Mouse (Mus musculus) liver, postnatal 0 days (tissue): Measurements from ENCODE around the gene Tbx2.

Source experiments
- CTCF ChIP-seq: sonication (generic); IDR thresholded peaks from 2 replicates; pipeline ENCODE4 v1.5.1; 2016; ENCODE audit warnings: antibody characterized with exemption, low read depth
- EP300 ChIP-seq: IDR thresholded peaks from 2 replicates; pipeline ENCODE4 v1.6.1; 2016; ENCODE audit warnings: antibody characterized with exemption, low read depth, mild to moderate bottlenecking

DNA sequence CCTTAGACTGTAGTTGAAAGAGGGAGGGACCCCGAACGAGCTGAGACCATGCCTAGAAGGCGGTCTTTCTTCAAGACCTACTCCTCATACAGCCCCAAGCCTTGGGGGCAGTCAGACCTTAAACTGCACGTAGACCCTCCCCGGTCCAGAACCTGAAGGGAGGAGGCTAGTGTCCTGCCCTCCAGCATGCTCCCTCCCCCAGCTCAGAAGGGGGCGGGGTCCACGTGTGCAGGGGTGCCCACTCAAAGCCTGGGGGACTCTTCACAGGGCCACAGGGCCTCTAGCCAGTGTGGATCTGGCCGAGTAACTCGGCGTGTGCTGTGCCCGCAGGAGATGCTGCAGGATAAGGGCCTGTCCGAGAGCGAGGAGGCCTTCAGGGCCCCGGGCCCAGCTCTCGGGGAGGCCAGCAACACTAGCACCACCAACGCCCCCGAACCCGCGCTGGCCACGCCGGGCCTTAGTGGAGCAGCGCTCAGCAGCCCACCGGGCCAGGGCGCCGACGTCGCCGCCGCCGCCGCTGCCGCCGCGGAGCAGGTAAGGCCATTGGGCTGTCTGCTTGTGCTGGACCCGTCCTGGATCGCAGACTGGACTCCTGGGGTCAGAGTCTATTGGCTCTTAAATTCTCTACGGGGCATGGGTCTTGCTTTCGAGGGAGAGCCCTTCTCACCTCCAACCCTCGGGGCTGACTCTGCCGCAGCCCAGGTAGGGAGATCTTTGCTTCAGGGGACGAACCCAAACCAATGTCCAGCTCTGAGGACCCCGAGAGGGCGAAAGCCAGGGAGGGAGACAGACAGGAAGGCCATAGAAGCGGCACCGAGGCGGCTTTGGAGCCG lies 57.6 kb downstream of the Tbx2 start:
- TF ChIP-seq CTCF (no peak), EP300 (no peak)
